Mouse (Mus musculus) layer of hippocampus, adult 8-10 months (tissue): Measurements from ENCODE around the gene Cox7b. TPM values are rescaled to one million over a fixed set of nuclear protein-coding genes. Genes with fewer than 3 reads are reported as not detected.
"Not testable (repeated sequence)": the region's sequence is repeated elsewhere in the genome, so short reads cannot be mapped to it uniquely, and the experiment has no call there.

ENCODE experiments used
- DNase-seq, 2 experiments: peaks; one replicate each; pipeline ENCODE4 v3.0.0; 2022; ENCODE audit warnings: low spot score in 2 of 2
- total RNA-seq, 4 experiments: library from RNA; stranded (reverse); gene quantifications; 2 replicates each; pipeline ENCODE4 v1.2.4; 2022

Gene Cox7b
- 100 to 1,000 TPM; 293 to 338 (median 317) TPM for total RNA-seq

GRCm38 (mm10) chrX:106015571-106016322, at the start of gene Cox7b:
Cox7b (plus strand) TSS chrX:106015700.
- DNase-seq: peak; percentile 62 to 69

DNA sequence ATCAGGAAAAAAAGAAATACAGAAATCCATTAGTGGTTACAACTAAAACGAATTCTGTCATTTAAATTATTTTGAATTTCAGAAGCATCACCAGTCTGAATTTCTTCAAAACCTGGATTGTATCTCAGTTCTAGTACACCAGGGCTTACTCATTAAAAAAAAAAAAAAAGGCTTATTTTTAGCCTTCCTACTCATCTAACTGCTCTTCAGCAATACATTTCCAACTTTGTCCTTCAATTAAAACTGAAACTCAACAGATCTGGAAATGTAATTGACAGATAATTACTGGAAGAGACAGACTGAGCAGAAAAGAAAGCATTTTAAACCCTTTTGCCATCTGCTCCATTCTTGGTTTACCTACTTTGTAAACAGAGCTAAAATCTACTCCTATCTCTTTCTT, 13.9 kb upstream of the Cox7b start:
- DNase-seq: no peak

GRCm38 (mm10) chrX:106010762-106011161, 4.7 kb upstream of the Cox7b start:
- DNase-seq: no peak

DNA sequence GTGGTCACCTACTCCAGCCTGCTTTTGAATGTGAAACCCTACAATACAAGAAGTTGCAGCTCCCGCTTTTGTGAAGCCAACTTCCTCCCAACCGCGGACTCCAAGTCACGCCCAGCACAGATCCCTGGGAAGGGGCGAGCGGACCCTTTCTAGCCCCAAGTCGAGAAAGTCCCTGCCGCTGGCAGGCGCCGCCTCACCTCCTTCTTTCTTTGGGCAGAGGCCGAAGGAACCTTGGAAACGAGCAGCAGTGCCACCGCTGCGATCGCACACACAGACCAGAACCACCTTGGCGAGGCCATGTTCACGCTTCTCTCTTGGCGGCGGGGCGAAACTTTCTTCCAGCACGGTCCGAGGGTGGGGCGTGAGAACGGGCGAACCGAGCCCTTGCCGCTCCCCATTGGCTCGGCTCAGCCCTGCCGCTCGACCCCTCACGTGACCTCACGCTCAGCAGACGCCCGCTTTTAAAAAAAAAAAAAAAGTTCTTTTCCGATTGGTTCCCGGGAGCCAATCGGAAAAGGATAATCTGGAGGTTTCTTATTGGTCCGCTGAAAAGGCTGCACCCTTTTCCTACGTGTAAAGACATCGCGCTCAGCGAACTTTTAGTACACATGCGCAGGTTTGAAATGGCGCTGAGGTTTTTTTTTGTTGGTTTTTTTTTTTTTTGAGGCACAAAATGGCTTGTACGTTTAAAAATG, 3.9 kb upstream of the Cox7b start, which contains the start of gene Magt1:
Magt1 (minus strand) TSS at position 442 of the 695 bp plus-strand sequence.
- DNase-seq: peak; percentile 75 to 76

GRCm38 (mm10) chrX:106012559-106012958, 2.9 kb upstream of the Cox7b start:
- DNase-seq: no peak

DNA sequence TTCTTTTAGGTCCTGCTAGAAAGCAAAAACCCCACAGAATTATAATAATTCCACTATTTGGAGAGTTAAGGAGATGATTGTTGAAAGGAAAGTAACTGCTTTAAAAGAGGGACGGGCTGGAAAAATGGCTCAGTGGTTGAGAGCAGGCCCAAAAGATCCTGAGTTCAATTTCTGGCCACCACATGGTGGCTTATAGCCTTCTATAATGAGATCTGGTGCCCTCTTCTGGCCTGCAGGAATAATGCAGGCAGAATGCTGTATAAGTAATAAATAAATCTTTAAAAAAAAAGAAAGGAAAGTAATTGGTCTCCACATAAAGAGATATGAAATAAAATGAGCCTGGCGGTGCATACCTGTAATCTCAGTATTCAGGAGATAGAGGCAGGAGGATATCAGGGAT, 2.3 kb upstream of the Cox7b start:
- no peak for DNase-seq

DNA sequence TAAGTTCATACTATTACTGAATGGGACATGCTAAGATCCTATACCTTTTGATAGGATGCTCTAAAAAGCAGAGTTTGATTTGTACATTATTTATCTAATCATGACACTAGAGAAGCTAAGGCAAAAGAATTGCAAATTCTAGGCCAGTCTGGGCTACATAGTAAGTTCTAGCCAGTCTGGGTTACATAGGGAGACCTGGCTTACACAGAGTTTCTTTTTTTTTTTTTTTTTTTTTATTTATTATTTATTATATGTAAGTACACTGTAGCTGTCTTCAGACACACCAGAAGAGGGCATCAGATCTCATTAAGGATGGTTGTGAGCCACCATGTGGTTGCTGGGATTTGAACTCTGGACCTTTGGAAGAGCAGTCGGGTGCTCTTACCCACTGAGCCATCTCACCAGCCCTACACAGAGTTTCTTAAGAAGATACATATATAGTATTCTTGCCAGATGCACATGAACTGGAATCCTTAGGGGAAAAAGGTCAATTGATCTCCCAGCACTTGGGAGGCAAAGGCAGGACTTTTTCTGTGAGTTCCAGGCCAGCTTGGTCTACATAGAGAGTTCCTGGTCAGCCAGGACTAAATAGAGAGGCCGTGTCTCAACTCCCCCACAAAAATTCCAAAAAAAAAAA, 641 bp upstream of the Cox7b start:
- DNase-seq: not testable (repeated sequence)

DNA sequence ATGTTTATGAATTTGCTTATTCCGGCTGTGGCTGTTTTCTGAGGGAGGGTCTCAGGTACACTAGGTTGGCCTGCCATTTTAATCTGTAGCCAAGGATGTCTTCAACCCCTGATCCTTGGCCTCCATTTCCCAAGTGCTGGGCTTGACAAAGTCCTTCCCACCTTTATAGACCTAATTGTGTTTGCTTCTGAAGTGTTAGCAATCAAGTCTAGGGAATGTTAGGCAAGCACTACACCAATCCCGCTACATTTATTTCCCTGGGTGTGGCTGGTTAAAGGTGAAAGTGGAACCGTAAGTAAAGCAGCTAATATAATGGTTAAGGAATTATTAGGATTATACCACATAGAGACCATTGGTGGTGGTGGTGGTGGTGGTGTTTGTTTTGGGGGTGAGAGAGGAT, 1.6 kb downstream of the Cox7b start:
- no peak for DNase-seq

- DNase-seq: no peak
Observed at GRCm38 (mm10) chrX:106017516-106017915, 2.0 kb downstream of the Cox7b start.

GRCm38 (mm10) chrX:106026418-106027342, 11.2 kb downstream of the Cox7b start, which contains the start of gene Atp7a:
Atp7a (plus strand) TSS chrX:106027276.
- peak; percentile 80 to 90 for DNase-seq

- no peak for DNase-seq
Observed at GRCm38 (mm10) chrX:106027343-106027674, 11.8 kb downstream of the Cox7b start.

DNA sequence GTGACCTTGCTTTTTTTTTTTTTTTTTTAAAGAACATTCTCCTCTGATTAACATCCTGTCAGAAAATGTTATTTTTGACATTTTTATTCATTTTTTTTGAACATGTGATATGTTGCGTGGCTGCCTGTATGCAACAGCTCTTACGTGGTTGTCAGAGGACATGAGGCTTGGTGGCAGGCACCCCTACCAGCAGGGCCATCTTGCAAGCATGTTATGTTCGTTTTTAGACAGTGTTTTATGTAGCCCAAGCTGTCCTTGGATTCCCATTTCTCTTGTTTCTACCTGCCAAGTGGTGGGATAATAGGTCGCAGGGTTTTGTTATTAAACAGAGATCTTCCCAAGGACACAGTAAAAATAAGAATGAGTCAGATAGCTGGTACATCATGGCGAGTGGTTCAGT, 14.7 kb downstream of the Cox7b start:
- DNase-seq: no peak

DNA sequence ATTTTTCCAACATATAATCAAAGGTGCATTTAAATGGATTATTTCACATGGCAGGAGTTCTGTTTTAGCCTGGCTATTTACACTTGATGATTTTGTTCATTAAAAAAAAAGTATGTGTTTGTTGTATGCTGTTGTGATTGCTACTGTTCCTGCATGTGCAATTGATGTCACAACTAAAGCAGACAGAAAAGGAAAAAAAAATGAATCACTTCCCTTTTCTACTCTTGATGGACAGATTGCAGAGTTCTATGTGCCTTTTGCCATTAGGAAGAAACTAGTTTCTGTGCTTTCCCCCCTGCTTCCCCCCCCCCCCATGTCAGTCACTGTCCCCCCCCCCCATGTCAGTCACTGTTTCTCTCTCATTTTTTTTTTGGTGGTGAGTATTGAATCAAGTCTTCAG, 15.6 kb downstream of the Cox7b start:
- DNase-seq: no peak

DNA sequence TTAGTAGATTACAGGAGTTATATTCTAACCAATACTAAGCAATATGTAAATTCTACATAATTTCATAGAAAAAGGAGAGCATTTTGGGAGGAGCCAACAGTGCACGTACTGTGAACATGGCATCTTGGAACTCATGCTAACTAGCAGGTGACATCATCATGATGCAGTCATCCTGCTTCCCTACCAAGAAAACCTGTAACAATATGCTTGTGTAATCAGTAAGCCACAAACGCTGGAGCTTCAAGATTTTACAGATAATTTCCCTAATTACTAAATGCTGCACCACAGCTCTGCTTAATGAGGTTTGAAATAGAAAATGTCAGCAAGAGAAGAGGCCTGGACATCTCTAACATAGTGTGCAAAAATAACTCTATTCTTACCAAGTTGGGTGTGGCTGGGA, 20.2 kb downstream of the Cox7b start:
- DNase-seq: no peak

GRCm38 (mm10) chrX:106037185-106037752, 21.8 kb downstream of the Cox7b start:
- no peak for DNase-seq

- peak in 1 of 2 experiments; percentile 8 for DNase-seq
Observed at GRCm38 (mm10) chrX:106043863-106044617, 28.5 kb downstream of the Cox7b start.

DNA sequence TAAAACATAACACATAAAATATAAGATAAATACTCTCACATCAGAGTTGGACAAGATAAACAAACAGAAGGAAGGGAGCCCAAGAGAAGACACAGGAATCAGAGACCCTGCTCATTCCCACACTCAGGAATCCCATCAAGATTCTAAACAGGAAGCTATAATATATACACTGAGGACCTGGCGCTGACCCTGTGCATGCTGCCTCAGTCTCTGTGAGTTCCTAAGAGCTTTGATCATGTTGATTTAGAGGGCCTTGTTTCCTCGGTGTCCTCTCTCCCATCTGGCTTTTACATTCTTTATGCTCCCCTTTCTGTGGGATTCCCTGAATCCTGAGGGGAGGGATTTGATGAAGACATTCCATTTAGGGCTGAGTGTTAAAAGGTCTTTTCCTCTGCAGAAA, 30.0 kb downstream of the Cox7b start:
- no peak for DNase-seq

GRCm38 (mm10) chrX:106045928-106046327, 30.4 kb downstream of the Cox7b start:
- DNase-seq: no peak

GRCm38 (mm10) chrX:106048191-106048590, 32.7 kb downstream of the Cox7b start:
- DNase-seq: no peak
